Mouse (Mus musculus) mesoderm, embryonic 11.5 days (tissue): ENCODE results near the gene Cysrt1.

Source experiments
- DNase-seq: peaks from one replicate; pipeline ENCODE4 v3.0.0-alpha.2; 2012; ENCODE audit warnings: low read depth, low spot score

Cysrt1 gene

DNA sequence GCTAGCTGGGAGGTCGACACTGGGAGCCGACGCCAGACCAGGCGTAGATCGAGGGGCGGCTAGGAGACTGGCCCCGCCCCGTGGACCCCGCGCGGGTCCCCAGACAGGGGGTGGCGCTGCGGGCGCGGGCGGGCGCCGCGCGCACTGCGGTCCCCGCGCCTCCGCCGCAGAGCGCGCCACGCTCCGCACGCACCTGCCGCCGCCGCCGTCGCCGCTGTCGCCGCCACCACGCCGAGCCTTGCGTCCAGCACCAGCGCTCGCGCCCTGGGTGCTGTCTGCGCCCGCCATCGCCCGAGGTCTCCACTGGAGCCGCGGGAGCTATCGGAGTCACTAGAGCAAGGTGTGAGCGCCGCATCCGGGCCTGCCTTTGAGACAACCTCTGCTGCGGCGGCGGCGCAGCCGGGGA, at the start of gene Cysrt1, which contains the start of gene Rnf208:
Cysrt1 (minus strand) TSS at position 352 of the 406 bp plus-strand sequence.
Rnf208 (plus strand) TSS at position 155 of the 406 bp plus-strand sequence.
- no peak for DNase-seq

DNA sequence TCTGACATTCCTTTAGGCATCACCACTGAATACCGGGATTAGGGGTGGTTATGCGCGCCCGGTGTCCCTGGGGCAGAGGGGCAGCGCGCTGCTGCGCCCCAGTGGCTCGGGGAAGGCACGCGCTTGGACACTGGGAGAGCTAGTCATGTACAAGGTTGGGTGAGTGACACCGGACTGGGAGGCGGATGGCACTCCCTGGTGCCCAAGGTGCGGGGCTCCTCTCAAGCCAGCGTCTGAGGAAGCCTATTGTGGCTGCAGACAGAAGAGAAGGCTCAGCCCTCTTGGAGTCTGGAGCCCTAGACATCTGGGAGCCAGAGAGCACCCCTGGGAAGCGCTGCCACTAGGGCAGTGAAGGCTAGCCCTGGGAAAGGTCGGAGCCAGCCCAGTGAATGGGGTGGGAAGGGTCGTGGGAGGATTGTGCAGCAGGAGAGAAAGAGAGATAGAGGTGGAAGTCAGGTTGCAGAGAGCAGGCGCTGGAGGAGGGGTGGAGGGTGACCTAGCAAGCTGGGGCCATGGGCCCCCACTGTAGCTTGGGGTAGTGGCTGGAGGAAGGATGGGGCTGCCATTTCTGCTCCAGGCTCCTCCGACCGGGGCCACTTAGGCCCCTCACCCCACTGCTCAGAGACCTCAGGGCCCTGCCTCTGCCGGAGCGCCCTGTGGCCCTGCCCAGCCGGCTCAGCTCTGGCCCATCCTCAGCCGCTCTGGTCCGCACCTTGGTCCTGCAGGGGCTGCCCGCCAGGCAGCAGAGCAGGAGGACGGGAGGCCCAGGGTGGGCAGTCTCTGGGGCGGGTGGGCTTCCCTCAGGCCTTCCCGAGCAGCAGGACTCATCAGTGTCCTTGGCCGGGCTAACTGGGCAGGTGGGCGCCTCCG, 49.2 kb upstream of the Cysrt1 start:
- no peak for DNase-seq

DNA sequence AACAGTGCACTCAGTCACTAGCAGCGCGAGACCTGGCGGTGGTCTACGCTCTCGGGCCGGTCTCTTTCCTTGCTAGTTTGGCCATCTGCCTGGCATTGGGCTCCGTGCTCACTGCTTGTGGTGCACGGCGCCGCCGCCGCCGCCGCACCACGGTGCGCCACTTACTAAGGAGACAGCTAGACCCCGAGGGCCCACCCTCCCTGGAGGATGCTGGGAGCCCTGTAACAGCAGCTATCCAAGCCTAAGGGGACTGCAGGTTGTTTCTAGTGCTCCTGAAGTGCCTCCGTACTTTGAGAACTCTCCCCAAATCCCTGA, 48.5 kb upstream of the Cysrt1 start:
- no peak for DNase-seq

DNA sequence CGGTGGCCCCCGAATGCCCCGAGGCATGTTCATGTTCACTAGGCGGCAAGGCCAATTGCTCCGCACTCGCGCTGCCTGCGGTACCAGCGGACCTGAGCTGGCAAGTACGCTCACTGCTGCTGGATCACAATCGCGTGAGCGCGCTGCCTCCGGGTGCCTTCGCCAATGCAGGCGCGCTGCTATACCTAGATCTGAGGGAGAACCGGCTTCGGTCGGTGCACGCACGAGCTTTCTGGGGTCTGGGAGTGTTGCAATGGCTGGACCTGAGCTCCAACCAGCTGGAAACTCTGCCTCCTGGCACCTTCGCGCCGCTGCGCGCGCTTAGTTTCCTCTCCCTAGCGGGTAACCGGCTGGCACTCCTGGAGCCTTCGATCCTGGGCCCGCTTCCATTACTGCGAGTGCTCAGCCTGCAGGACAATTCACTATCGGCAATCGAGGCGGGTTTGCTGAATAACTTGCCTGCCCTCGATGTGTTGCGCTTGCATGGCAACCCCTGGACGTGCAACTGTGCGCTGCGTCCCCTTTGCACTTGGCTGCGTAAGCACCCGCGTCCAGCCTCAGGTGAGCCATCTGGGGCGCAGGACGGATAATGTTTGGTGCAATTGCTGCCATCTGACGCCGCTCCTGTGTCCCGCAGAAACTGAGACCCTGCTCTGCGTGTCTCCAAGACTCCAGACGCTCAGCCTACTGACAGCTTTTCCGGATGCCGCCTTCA, 48.0 kb upstream of the Cysrt1 start:
- DNase-seq, result no peak

DNA sequence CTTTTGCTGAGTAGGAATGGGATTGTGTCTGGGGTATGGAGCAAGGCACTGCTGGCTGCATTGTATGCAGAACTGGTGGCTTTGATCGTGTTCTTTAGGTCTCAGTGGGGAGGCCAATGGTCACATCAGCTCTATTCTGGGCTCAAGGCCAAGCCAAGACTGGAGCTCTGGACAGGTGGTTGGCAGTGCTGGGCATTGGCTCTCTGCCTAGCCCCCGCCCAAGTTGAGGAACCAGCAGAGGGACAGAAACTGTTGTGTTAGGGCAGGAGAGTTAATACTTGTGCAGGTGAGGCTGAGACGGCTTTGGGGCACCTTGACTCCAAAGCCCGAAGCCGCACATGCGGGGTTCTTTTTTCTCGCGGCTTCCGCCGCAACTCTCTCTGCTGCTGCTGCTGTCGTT, 47.4 kb upstream of the Cysrt1 start, which contains the start of gene Lrrc26:
Lrrc26 (plus strand) TSS at position 265 of the 400 bp plus-strand sequence.
- DNase-seq, result no peak

DNA sequence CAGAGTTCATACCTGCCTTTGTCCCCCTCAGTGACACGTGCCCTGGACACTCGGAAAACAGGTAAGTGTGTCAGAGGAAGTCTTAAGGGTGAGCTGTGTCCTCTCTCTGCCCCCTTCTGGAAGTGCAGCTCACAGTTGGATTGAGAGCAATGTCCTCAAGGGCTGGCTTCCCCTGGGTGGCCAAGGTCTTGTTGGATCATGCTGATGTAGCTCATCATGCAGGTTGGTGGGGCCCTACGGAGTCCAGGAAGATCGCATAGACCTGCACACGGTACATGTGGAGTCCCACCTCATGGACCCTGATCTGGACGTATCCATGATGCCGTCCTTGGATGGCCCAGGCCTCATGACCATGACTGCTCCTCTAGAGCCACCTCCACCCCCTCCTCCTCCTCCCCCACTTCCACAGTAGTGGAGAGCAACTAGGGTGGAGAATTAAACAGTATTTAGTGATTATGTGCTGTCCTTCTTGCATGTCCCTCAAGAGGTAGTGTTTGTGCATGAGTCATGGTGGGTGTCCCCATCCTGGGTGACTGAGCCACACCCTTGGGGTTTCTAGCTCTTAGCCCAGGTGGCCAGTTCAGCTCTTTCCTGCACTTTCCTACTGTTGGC, 46.6 kb upstream of the Cysrt1 start:
- DNase-seq, result no peak

DNA sequence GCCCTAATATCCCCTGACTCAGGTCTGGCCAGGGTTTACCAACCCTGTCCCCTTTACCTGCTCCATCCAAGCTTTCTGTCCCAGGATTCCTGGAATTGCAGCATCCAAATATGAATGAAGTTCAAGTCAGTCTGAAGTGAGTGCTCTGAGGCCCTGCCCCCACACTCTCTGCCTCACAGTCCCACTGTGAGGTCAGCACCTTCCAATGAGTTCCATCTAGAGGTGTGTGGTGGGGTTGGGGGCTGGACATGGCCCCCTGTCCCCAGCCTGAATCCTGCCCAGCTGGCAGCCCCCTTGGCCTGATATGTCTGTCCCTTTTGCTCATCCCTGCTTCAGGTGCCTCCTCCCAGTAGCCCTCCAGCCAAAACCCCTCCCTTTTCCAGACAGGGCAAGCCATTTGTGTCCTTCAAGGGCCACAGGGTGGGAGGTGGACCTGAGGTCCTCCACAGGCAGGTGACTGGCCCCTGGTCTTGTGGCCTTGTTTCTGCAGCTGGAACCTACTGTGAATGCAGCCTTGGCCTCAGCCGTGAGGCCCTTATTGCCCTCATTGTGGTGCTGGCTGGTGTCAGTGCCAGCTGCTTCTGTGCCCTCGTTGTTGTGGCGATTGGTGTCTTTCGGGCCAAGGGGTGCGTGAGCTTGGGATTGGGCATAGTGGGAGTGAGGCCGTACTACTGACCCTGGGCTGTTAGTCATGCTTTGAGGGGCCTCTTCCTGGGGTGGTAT, 45.8 kb upstream of the Cysrt1 start, which contains the start of gene Tmem210:
Tmem210 (plus strand) TSS at position 219 of the 723 bp plus-strand sequence.
- no peak for DNase-seq

DNA sequence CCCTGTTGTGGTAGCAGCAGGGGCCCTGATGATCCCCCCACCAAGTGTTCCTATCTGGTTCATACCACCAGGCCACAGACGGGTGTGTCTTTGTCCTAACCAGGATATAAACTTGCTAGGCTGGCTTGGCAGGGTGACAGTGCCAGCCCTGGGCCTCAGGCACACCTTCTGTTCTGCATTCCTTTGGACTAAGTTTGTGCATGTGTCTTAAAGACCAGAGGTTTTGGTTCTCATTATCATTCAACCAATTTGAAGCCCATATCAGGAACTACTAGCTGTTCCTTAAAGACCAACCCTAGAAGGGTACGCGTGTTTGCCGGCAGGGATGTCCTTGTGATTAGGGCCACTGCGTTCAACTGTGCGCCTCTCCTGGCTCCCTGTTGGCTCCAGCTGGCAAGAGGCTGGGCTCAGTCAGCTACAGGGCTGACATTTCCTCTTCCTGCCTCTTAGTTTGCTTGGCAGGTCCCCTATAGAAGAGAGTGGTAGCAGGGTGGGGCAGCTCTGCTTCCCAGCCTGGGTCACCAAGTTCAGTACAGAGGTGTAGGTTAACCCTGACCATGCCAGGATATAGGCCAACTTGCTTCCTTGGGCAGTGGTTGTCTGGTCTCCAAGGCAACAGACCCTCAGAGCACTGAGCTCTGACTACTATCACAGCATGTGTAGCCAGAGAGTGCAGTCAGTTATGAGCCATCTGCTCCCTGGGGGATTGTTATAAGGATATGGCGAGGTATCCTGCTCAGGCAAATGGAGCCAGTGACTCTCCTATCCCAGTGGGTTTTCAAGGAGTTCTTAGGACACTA, 44.8 kb upstream of the Cysrt1 start:
- DNase-seq, result no peak

DNA sequence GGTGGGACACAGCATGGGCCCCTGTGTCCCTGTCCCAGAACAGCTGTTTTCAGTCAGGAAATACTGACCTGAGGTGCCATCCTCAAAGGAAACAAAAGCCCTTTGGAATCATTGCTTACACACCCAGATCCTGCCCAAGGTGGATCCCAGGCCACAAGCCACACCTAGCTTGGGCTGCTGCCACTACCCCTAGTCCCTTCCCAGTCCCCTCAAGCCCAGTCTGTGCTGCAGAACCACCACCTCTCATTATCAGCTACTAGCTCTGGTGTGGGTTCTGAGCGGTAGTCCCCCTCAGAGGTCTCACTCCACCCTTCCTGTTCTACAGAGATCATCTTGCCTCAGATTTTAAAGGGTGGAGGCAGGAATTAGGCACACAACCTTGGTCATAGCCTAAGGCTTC, 44.1 kb upstream of the Cysrt1 start:
- DNase-seq, result no peak

DNA sequence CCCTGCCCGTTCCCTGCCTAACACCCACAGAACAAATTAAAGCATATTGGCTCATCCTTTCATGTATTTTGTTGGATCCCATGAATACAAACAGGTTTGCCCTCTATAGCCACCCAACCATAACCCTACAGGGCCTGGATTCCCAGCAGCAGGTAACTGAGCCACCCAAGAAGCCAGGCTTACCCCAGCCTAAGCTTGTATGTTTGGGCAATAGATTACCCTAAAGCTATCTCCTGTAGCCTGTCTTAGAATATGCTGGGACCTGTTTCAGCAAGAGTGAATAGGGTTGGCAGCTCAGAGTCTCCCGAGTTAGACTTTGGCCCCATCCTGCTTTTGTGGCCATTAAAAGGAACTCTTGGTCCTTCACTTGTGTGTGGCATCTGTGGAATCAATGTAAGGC, 43.3 kb upstream of the Cysrt1 start:
- DNase-seq, result no peak

DNA sequence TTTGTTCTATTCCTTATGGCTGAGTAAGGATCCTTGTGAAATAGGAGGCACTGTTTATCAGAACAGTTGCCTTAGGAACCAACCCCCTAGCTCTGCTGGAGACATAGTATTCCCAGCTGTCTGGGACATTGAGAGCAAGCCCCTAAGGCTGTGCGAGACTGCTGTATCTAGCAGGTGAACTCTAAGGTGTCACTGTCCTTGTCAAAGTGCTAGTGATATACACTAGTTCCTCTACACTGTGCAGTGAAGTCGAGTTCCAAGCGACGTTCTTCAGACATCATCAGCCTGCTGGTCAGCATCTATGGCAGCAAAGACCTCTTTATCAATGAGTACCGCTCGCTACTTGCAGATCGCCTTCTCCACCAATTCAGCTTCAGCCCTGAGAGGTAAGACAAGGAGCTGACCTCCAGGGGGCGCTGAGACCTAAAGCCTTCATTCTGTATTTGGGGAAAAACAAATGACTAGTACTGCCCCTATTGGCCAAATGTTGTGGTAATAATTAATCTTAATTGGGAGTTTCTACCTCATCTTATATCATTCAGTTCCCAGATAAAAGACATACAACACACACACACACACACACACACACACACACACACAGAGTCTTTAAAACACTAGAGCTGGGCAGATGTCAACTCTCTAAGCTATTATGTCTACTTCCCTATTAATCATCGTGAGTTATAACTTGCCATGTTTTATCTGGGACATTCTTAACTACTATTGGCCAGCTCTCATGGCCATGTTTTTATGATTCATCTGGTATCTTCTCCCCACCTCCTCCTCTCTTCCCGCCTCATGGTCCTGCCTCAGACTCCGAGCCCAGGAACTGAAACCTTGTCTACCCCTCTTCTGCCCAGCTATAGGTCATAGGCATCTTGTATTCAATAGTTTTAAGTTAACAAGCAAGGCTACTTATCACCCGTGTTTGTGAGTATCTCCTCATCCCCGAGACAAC, 37.0 kb upstream of the Cysrt1 start:
- DNase-seq, result peak; percentile 82

DNA sequence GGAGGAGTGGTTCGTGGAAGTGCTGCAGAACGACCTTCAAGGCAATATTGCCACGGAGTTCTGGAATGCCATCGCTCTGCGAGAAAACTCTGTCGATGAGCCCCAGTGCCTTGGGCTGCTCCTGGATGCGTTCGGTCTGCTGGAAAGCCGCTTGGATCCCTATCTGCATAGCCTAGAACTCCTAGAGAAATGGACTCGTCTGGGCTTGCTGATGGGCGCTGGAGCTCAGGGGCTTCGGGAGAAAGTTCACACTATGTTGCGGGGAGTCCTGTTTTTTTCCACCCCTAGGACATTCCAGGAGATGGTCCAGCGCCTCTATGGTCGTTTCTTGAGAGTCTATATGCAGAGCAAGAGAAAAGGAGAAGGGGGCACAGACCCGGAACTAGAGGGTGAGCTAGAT, 30.8 kb upstream of the Cysrt1 start:
- DNase-seq, result no peak

DNA sequence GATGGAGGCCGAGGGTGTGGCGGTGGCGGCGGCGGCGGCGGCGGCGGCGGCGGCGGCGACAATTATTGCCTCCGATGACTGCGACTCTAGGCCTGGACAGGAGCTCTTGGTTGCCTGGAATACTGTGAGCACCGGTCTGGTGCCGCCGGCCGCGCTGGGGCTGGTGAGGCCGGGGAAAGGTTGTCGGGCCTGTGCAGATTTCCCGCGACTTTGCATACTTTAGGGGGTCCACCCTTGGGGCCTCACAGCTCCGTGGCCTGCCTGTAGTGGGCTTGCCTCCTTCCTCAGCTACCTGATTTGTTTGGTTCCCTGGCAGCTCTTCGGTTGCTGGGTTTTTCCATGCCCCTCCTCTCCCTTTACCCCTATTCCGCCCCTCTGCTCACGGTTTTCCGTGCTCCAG, 30.3 kb upstream of the Cysrt1 start:
- no peak for DNase-seq

DNA sequence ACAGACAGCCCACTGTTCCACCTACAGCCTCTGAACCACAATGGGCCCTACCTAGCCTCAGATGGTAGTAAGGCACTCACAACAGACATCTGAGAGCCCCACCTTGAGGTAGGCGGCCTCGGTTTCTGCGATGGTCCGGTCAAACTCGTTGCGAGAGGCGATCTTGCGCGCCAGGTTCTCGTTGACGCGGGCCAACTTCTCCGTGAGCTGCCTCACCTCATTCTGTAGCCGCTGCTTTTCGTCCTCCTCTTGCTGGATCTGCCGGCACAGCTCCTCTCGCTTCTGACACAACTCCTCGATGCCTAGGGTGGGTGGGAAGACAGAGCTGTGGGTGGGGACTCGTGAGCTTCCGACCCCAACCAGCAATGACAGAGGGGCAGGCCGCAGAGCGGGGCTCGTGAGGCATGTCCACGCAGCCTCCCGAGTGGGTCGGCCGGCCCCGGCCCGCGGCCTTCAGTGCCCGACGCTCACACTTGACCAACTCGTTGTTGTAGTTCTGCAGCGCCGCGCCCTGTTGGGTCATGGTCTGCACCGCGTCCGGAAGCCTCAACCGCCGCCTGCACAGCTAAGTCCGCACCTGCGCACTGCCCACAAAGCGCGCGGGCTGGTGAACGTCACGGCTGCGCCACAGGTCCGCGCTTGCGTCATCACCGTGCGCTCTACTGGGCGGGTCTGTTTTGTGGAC, 29.7 kb upstream of the Cysrt1 start, which contains the start of the genes Ssna1 and Anapc2:
Ssna1 (minus strand) TSS at position 612 of the 685 bp plus-strand sequence.
Anapc2 (plus strand) TSS at position 652 of the 685 bp plus-strand sequence.
- peak; percentile 98 for DNase-seq

DNA sequence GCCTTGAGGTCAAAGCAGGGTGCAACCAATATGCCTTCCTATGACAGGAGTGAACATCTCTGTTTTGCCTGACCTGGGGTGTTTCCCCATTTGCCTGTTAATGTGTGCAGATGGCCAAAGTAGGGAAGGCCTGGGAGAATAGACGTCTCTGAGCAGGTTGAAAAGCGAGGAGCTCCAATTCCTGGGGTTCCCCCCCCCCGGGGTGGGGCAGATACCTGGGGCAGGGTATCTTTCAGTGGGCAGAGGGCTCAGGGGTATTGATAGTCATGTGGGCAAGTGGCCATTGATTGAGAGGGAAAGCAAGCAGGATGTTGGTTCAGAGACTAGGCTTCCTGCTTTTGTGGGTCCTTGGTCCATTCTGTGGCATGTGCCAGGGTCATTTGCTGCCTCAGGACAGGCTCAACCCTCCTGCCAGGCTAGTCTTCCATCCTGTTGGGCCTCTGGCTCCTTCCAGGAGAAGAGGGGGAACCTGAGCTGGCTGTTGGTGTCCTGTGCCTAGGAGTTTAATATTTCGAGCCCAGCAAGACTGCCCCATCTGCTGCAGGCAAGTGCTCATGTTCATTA, 25.6 kb upstream of the Cysrt1 start:
- no peak for DNase-seq

DNA sequence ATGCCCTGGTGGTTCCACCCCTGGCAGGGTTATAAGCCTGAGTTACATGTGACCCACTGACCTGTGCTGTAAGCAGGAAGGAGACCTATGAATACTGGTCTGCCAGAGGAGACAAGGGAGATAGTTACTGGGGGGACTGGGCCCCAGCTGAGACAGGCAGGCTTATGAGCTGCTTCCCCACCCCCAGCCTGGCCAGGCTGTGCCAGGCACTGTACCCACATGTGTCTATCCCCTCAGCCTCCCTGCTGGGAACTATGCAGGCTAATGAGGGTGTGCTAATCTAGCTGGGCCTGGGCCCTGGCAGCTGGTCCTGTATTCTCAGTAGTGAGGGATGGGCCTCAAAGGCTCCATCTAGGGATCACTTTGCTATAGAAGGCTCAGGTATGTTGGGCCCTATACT, 25.0 kb upstream of the Cysrt1 start:
- DNase-seq, result no peak

DNA sequence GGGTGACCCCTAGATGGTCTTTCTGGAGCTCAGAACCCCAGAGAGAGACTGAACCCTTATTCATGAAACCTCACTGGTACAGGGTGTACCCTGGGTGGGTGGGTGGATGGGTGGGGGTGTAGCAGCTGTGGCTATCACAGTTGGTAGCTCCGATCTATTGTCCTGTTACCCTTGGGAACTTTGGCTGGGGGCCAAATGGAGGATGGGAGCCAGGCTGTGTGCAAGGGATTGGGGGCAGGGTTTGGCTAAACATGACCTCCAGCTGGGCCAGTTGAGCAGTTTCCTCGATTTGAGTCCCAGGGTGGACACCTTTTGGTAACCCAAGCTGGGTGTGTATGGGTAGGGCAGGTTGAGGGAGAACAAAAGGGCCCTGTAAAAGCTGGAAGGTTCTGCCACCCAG, 24.5 kb upstream of the Cysrt1 start:
- no peak for DNase-seq

DNA sequence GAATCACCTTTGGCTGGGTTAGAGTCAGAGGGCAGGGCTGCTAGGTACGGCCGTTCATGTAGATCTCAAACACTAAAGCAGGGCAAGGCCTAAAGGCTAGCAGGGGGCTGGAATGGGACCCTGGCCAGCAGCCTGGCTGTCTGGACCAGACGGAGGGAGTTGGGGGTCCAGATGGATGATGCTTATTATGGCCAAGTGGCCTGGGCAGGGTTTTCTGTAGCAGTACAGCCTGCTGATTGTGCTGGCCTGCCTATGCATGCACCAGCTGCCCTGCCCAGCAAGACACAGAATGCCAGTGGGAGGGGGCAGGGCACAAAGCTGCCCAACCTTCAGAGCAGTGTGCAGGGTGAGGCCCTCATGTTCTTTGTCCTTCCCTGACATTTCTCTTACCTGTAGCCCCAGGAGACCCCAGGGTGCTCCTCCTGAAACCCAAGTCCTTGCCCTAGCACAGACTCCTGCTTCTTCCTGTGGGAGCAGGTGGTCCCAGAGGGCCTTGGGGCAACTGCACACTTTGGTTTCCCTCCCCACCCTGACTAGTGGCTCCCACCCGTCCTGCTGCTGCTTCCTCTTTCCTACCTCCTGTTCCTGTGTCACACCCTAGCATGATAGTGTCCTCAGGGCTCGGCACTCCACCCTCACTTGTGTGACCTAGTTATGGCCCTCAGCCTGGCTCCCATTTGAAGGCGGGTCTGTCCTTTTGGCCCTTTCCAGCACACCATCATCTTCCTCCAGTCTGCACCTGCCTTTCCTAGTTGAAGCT, 23.8 kb upstream of the Cysrt1 start:
- no peak for DNase-seq
